Mouse (Mus musculus) B cell, adult (primary cell): ENCODE data around the gene Zranb2. TPM values are rescaled to one million over a fixed set of nuclear protein-coding genes. Genes with fewer than 3 reads are reported as not detected.

Experiments
- total RNA-seq: library from RNA; stranded (reverse); gene quantifications from 4 replicates; pipeline ENCODE4 v1.2.4, GENCODE M21; 2023; ENCODE audit not compliant: inconsistent age

Zranb2 gene
- total RNA-seq = 67.5 to 75.3 TPM (median 72.4 TPM) in 4 replicates

DNA sequence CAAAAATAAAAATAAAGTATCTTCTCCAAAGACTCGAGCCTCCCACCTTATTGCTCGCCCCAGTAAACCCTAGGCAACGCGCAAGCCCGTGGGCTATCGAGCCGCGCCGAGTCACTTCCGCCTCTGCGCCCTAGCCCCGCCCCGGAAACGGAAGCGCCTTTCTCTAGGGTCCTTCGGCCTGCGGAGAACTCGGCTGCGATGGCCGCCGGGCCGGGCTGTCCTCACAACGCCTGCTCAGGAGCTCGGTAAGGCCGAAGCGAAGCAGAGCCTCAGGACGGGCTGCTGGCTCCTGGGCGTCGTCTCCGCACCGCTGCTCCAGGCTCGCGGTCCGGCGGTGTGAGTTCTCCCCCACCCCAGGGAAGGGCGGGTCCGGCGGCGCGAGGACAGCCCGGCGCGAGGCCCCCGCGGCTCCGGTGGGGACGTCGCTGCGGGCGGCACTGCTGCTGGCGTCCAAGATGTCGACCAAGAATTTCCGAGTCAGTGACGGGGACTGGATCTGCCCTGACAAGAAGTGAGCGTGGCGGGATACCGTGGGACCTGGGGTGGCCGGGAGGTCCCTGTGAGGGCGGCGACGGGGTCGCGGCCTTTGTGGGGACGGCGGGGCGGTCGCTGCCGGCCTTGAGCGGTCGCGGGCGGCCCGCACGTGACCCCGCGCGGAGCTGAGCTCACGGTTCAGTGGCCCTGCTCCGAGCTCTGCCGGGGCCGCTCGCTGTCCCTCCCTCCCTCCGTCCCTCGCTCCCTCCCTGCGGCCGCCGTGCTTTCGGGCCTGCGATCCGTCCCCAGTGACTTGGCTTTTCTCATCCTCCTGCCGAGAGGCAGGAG lies at the start of gene Zranb2:
Zranb2 (plus strand) TSS at position 197 of the 822 bp plus-strand sequence.

DNA sequence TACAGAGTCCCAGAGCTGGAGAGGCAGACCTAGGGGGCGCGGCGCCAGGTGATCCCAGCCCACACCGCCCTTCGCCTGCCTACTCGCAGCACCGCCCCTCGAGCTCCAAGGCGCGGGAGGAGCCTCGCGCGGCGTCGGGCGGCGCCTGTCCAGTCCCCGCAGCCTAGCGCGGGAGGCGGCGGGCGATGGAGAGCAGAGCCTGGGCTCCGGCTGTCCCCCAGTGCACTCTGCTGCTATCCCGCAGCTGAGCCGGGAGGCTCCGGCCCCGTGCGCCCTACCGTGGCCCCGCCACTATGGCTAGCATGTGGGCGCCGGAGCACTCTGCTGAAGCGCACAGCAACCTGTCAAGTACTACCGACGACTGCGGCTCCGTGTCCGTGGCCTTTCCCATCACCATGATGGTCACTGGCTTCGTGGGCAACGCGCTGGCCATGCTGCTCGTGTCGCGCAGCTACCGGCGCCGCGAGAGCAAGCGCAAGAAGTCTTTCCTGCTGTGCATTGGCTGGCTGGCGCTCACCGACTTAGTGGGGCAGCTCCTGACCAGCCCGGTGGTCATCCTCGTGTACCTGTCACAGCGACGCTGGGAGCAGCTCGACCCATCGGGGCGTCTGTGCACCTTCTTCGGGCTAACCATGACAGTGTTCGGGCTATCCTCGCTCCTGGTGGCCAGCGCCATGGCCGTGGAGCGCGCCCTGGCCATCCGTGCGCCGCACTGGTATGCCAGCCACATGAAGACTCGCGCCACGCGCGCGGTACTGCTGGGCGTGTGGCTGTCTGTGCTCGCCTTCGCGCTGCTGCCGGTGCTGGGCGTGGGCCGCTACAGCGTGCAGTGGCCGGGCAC lies 33.0 kb downstream of the Zranb2 start, which contains the start of gene Ptger3:
Ptger3 (plus strand) TSS at position 168 of the 841 bp plus-strand sequence.

Other genes with a start within 250 kb of the Zranb2 start
- not detected in 4 replicates for gene Ptger3, start 32.7 kb downstream of the Zranb2 start, total RNA-seq